Mouse (Mus musculus) midbrain, embryonic 16.5 days (tissue): ENCODE measurements around the gene Rps4x. TPM values are rescaled to one million over a fixed set of nuclear protein-coding genes. Genes with fewer than 3 reads are reported as not detected.

Experiments
- ATAC-seq: fragments of 200-750 bp; cut with Nextera tagmentation; 2 replicates; pipeline ENCODE4 v1.8.0; 2017; ENCODE audit warnings: moderate TSS enrichment
- H3K27ac ChIP-seq: fragments of 300-500 bp; sonication (generic); 2 replicates; pipeline ENCODE4 v1.5.1; 2014; ENCODE audit warnings: mild to moderate bottlenecking, low read length, mixed read lengths
- H3K27me3 ChIP-seq: fragments of 300-500 bp; sonication (generic); 2 replicates; pipeline ENCODE4 v1.6.1; 2014; ENCODE audit warnings: low read depth, low read length, mixed read lengths; ENCODE audit not compliant: control insufficient read depth, insufficient read depth
- H3K36me3 ChIP-seq: fragments of 300-500 bp; sonication (generic); 2 replicates; pipeline ENCODE4 v1.6.1; 2014; ENCODE audit warnings: mild to moderate bottlenecking, low read length, moderate library complexity, mixed read lengths; ENCODE audit not compliant: control insufficient read depth, insufficient read depth
- H3K4me1 ChIP-seq: fragments of 300-500 bp; sonication (generic); 2 replicates; pipeline ENCODE4 v1.6.1; 2014; ENCODE audit warnings: mild to moderate bottlenecking, low read length, mixed read lengths; ENCODE audit not compliant: control insufficient read depth, insufficient read depth
- H3K4me2 ChIP-seq: fragments of 300-500 bp; sonication (generic); 2 replicates; pipeline ENCODE4 v1.6.1; 2014; ENCODE audit warnings: mild to moderate bottlenecking, low read length, mixed read lengths
- H3K4me3 ChIP-seq: fragments of 300-500 bp; sonication (generic); 2 replicates; pipeline ENCODE4 v1.5.1; 2014; ENCODE audit warnings: low read depth, mild to moderate bottlenecking, low read length, moderate library complexity, mixed read lengths
- H3K9ac ChIP-seq: fragments of 300-500 bp; sonication (generic); 2 replicates; pipeline ENCODE4 v1.6.1; 2014; ENCODE audit warnings: low read depth, low read length, mixed read lengths
- H3K9me3 ChIP-seq: fragments of 300-500 bp; sonication (generic); replicated peaks from 2 replicates; pipeline ENCODE4 v1.6.1; 2014; ENCODE audit warnings: mild to moderate bottlenecking, low read length, mixed read lengths; ENCODE audit not compliant: control insufficient read depth, poor library complexity, severe bottlenecking
- WGBS: fragments of 180-500 bp; shearing (Covaris S2); extraction: QIAGEN DNeasy Blood & Tissue Kit; methylation state at CpG from one replicate; pipeline ENCODE4 v1.1.7; 2014; 5-methylcytosine and 5-hydroxymethylcytosine counted together
- polyA plus RNA-seq: library from polyadenylated mRNA; unstranded; fragments of >200 nt; fragmentation: Nextera tagmentation; extraction: Ambion mirVana; gene quantifications from 2 replicates; pipeline ENCODE4 v1.2.1, GENCODE M21; 2015

Rps4x gene
- polyA plus RNA-seq, 1 experiment from 2014 or later: 342 TPM

- no peak for ATAC-seq
- H3K4me1 ChIP-seq: no peaks in the 10 kb centered on the region
- no peaks in the 10 kb centered on the region for H3K36me3 ChIP-seq
- peak overlapping the region; percentile 11; the same call in 1 of the 2 replicates for H3K9ac ChIP-seq
- peak overlapping the region; percentile 30 for H3K4me2 ChIP-seq
- WGBS: 54% methylated on average over 5 of the region's 5 CpGs
- H3K4me3 ChIP-seq: peak overlapping the region; percentile 26
- H3K9me3 ChIP-seq: no peaks in the 10 kb centered on the region
- peak overlapping the region; percentile 62; the same call in 1 of the 2 replicates for H3K27ac ChIP-seq
- no peaks in the 10 kb centered on the region for H3K27me3 ChIP-seq
These were observed 31.8 kb downstream of the Rps4x start for GRCm38 (mm10) chrX:102157423-102157791.

GRCm38 (mm10) chrX:102156618-102157422 is 32.4 kb downstream of the Rps4x start, which contains the start of gene Ercc6l:
Gene Ercc6l (minus strand): TSS chrX:102157091.
- 14% methylated on average over 41 of the region's 42 CpGs for WGBS
- peak; percentile 100 for ATAC-seq

GRCm38 (mm10) chrX:102141157-102141556 is 48.0 kb downstream of the Rps4x start:
- H3K36me3 ChIP-seq: no peaks in the 10 kb centered on the region
- H3K27ac ChIP-seq: no peak overlapping the region
- ATAC-seq: no peak
- H3K27me3 ChIP-seq: no peaks in the 10 kb centered on the region
- no peak overlapping the region for H3K4me2 ChIP-seq
- no peaks in the 10 kb centered on the region for H3K9me3 ChIP-seq
- WGBS: 89% methylated on average over 1 of the region's 1 CpGs
- H3K4me3 ChIP-seq: no peak overlapping the region
- H3K4me1 ChIP-seq: no peaks in the 10 kb centered on the region
- H3K9ac ChIP-seq: no peak overlapping the region

More at GRCm38 (mm10) chrX:102156618-102157422, 32.4 kb downstream of the Rps4x start, which contains the start of gene Ercc6l:
- H3K4me2 ChIP-seq: peak within 1 kb of the TSS; percentile 57
- no peaks in the 10 kb centered on the region for H3K27me3 ChIP-seq
- H3K9me3 ChIP-seq: no peaks in the 10 kb centered on the region
- no peaks in the 10 kb centered on the region for H3K36me3 ChIP-seq
- peak within 1 kb of the TSS; percentile 62; the same call in 1 of the 2 replicates for H3K27ac ChIP-seq
- no peaks in the 10 kb centered on the region for H3K4me1 ChIP-seq
- peak within 1 kb of the TSS; percentile 42 for H3K4me3 ChIP-seq
- H3K9ac ChIP-seq: peak within 1 kb of the TSS; percentile 31; the same call in 1 of the 2 replicates

Other genes starting within 250 kb of the Rps4x start
- 9.7 and 13.5 TPM in 2 replicates for gene Rtl5, start 118.1 kb downstream of the Rps4x start, polyA plus RNA-seq
- 44.8 and 55.2 TPM in 2 replicates for gene Pin4, start 69.9 kb downstream of the Rps4x start, polyA plus RNA-seq
- gene Ercc6l, start 32.3 kb downstream of the Rps4x start, polyA plus RNA-seq: 1.0 and 1.4 TPM in 2 replicates
- 14.9 and 17.5 TPM in 2 replicates for gene Cited1, start 62.8 kb upstream of the Rps4x start, polyA plus RNA-seq